Mouse (Mus musculus) olfactory bulb, adult 2 months (tissue): ENCODE data around the gene Rnf11. TPM values are rescaled to one million over a fixed set of nuclear protein-coding genes. Genes with fewer than 3 reads are reported as not detected.
A peak's percentile ranks its signal among the peaks of the same experiment; 100 is the strongest.
"Not testable (repeated sequence)": the region's sequence is repeated elsewhere in the genome, so short reads cannot be mapped to it uniquely, and the experiment has no call there.

ENCODE experiments used
- H3K27ac ChIP-seq: fragments of 200-500 bp; 2 replicates; pipeline ENCODE4 v1.5.1; 2012; ENCODE audit warnings: low read depth, low read length; ENCODE audit not compliant: insufficient read depth
- H3K4me1 ChIP-seq: fragments of 200-500 bp; 2 replicates; pipeline ENCODE4 v1.6.1; 2012; ENCODE audit warnings: low read length; ENCODE audit not compliant: control insufficient read depth, insufficient read depth
- H3K4me3 ChIP-seq: fragments of 200-500 bp; 2 replicates; pipeline ENCODE4 v1.5.1; 2012; ENCODE audit warnings: mild to moderate bottlenecking, low read depth, low read length, moderate library complexity; ENCODE audit not compliant: insufficient read depth
- CTCF ChIP-seq: fragments of 200-500 bp; IDR thresholded peaks from 2 replicates; pipeline ENCODE4 v1.5.1; 2012; ENCODE audit warnings: low read depth, mild to moderate bottlenecking, low read length, moderate library complexity; ENCODE audit not compliant: insufficient read depth
- POLR2A ChIP-seq: fragments of 200-500 bp; IDR thresholded peaks from 2 replicates; pipeline ENCODE4 v1.6.1; 2012; ENCODE audit warnings: mild to moderate bottlenecking, low read depth, low read length, moderate library complexity; ENCODE audit not compliant: insufficient read depth
- WGBS: fragments of 180-500 bp; shearing (Covaris S2); methylation state at CpG from one replicate; pipeline ENCODE4 v1.1.7; 2018; 5-methylcytosine and 5-hydroxymethylcytosine counted together
- polyA plus RNA-seq: library from polyadenylated mRNA; stranded (reverse); fragments of >200 nt; gene quantifications from 2 replicates; pipeline ENCODE4 v1.2.4, GENCODE M21; 2012; ENCODE audit warnings: low replicate concordance; ENCODE audit not compliant: missing spikeins, insufficient read depth, insufficient read length

The Rnf11 gene
- polyA plus RNA-seq, 1 experiment: not detected

DNA sequence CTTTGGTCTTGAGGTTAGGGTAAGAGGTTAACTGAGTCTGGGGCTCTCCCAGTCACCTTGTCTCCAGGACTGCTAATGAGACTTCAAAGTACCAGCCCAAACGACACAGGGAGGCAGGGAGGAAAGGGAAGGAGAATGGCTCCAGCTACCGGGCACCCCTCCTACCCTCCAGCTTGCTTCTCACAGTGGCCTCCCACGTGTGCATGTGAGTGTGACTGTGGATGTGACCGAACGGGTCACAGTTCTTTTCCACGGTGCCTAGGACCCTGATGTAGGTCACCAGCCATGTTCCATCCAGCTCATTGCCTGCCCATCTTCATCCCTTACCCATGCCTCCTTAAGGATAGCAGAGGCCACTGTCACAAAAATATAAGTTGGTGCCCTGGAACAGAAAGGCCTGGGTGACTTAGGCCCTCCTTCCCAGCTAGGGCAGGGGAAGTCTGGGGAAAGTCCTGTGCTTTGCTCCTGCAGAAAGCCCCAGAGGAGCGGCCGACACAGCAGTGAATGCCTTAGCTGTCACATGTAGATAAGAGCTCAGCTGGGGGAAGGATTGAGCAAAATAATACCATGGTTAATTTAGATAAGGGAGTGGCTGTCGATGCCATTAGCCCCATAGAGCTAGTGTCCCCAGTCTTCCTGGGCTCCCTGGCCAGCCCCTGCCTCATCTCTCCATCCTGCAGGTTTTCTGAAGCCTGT is 73.7 kb downstream of the Rnf11 start:
- no peak overlapping the region for H3K27ac ChIP-seq
- WGBS: 81% methylated on average over 9 of the region's 9 CpGs
- TF ChIP-seq CTCF (no peak), POLR2A (no peak)
- H3K4me1 ChIP-seq: peaks cover 7% of the 10 kb centered on the region
- H3K4me3 ChIP-seq: no peak overlapping the region

DNA sequence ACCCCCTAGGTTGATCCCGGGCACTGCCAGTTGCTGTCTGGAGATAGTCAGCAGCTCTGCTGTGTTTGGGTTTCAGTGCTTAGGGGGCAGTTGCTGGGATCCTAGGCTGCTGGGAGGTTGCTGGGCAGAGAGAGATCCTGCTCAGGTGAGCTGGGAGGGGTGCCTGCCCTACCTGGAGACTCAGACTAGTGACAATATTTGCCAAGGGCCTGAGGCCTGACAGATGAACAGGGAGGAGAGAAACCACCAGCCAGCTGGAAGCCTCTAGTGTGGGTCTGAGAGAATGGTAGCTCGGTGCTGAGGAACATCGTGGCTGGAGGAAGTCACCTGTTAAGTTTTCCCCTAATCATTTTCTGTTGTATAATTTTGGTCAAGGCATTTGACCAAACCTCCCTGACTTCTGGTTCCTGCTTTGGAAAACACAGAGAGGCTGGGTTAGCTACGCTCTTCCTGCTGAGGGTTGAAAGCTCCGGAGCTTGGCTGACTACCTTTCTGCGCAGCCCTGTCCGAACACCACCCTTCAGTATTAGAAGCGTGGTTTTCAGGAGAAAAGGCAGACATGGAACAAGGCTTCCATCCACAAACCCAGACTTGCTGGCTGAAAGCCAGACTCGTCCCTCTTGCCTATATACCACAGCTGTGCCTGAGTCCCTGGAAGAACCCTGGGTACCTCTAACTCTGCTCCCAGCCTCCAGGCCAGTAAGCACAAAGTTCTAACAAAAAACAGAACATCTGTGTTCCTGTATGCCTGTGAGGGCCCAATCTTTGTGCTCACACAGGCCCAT is 76.6 kb downstream of the Rnf11 start:
- TF ChIP-seq POLR2A: no peak
- TF ChIP-seq CTCF: no peak
- H3K27ac ChIP-seq: no peak overlapping the region
- H3K4me3 ChIP-seq: no peak overlapping the region
- H3K4me1 ChIP-seq: peaks cover 7% of the 10 kb centered on the region
- WGBS: 80% methylated on average over 9 of the region's 9 CpGs

DNA sequence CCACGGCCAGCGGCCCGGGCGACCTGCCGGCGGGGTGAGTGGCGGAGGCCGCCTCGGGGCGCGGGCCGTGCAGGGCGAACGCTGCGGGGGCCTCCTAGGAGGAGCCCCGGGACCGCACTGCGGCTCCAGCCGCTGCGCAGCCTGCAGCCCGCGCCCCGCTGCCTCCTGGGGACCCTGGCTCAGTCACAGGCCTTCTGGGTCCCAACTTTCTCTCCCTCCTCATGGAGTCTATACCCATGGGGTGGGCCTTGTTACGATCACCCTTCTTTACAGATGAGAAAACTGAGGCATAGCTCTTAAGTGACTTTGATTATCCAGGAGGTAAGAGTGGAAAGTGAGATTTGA is 77.4 kb downstream of the Rnf11 start:
- peaks cover 7% of the 10 kb centered on the region for H3K4me1 ChIP-seq
- 5% methylated on average over 24 of the region's 24 CpGs for WGBS
- H3K4me3 ChIP-seq: peak overlapping the region; percentile 68
- TF ChIP-seq POLR2A: no peak
- no peak for TF ChIP-seq CTCF
- H3K27ac ChIP-seq: no peak overlapping the region

DNA sequence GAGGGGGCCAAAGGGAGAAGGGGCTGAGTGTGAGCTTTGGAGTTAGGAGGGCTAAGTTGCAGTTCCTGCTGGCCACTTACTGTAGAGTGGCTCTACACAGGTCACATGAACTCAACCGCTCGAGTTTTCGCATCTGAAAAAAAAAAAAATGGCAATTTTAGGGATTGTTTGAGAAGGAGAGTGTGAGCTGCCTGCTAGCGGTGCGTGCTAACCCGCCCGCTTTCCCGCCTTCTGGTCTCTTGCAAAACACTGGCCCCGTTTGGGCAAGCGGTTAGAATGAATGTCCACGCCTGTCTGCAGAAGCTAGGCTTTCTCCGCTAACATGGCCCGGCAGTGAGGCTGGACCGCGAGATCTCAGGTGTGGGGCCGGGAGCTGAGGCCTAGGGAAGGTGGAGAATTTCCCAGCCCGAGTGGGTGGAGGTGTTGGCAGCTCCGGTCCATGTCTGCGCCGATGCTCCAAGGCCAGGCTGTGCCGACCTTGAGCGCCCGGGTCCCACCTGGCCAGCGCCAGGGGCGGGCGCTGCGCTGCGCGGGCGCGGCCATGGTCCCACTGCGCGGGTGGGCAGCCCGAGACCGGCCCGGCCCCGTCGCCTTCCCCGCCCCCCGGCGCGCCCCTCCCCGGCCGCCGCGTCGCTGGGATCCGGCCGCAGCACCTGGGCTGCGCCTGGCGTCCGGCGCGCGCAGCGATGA is 77.9 kb downstream of the Rnf11 start, which contains the start of gene Ttc39a:
TSS of gene Ttc39a (plus strand) at position 138 of the 690 bp plus-strand sequence.
- Histone ChIP-seq H3K27ac (no peak within 1 kb of the TSS), H3K4me3 (peak within 1 kb of the TSS; percentile 68), H3K4me1 (peaks cover 7% of the 10 kb centered on the region)
- WGBS: 2% methylated on average over 42 of the region's 56 CpGs
- TF ChIP-seq POLR2A (no peak), CTCF (no peak)

DNA sequence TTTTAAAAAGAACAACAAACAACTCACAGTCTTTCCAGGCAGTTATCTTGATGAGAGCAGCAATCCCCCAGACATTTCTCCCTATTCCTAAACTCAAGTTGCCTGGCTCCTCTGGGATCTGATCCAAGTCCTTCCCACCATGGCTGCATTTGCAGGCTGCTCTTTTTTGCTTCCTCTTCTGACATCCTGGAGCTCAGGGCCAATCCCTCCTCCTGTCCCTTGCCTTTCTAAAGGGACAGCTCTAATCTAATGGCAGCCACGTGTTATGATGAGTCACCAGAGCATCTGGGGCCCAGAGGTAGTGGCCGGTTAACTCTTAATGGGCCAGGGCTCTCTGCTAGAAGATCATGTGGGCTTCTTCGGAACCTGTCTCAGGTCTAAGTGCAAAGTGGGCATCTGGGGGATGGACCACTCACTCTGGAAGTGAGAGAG is 78.5 kb downstream of the Rnf11 start:
- H3K4me1 ChIP-seq: peaks cover 7% of the 10 kb centered on the region
- peak overlapping the region; percentile 68 for H3K4me3 ChIP-seq
- TF ChIP-seq POLR2A (no peak), CTCF (no peak)
- no peak overlapping the region for H3K27ac ChIP-seq
- WGBS: 7% methylated on average over 3 of the region's 3 CpGs

DNA sequence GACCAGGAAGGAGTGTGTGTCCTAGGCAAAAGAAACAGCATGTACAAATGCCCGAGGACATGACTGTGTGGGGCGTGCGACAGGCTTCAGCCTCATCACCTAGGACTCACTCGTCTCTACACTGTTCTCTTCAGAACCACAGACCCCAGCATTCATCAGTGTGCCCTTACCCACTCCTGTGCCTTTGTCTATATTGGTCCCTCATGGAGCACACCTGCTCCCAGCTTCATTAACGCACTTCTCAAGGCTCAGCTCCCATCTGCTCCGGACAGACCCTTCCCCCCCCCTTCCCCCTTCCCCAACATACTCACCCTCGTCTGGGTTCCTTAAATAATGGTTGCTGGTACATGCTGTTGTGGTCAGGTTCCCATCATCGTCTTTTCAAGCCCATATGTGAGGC is 79.1 kb downstream of the Rnf11 start:
- H3K4me3 ChIP-seq: no peak overlapping the region
- TF ChIP-seq POLR2A: no peak
- H3K4me1 ChIP-seq: peaks cover 7% of the 10 kb centered on the region
- H3K27ac ChIP-seq: no peak overlapping the region
- WGBS: 72% methylated on average over 8 of the region's 8 CpGs

DNA sequence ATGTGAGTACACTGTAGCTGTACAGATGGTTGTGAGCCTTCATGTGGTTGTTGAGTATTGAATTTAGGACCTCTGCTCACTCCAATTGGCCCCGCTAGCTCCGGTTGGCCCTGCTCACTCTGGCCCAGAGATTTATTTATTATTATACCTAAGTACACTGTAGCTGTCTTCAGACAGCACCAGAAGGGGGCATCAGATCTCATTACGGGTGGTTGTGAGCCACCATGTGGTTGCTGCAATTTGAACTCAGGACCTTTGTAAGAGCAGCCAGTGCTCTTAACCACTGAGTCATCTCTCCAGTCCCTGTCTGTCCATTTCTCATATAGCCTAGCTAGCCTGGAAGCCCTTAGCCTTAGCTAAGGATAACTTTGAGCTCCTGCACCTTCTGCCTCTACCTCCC is 79.6 kb downstream of the Rnf11 start:
- WGBS: 95% methylated on average over 3 of the region's 3 CpGs
- not testable (repeated sequence) for H3K4me1 ChIP-seq, H3K27ac ChIP-seq, H3K4me3 ChIP-seq

DNA sequence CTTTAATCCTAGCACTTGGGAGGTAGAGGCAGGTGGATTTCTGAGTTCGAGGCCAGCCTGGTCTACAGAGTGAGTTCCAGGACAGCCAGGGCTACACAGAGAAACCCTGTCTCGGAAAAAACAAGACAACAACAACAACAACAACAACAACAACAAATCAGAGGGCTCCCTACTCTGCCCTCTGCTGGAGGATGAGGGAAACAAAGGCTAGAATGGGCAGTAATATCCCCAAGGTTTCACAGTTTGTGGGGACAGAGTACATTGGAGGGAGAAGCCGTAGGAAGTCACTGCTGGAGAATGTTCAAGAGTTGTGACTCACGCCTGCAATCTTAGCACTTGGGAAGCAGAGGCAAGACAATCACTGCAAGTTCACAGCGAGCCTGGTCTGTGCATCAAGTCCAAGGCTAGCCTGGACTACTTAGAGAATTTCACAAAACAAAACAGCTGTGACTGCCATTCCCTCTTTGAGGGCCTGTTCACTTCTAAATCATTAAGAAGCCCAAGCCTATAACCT is 83.3 kb downstream of the Rnf11 start:
- no peak overlapping the region for H3K4me3 ChIP-seq
- no peak overlapping the region for H3K27ac ChIP-seq
- TF ChIP-seq POLR2A: no peak
- TF ChIP-seq CTCF: no peak
- 72% methylated on average over 5 of the region's 5 CpGs for WGBS
- peaks cover 2% of the 10 kb centered on the region for H3K4me1 ChIP-seq

Other genes with a start within 250 kb of the Rnf11 start
- 176 TPM in 1 of 2 replicates, not detected in the other for gene Eps15, start 204.5 kb downstream of the Rnf11 start, polyA plus RNA-seq
- gene Ttc39a, start 78.1 kb downstream of the Rnf11 start, polyA plus RNA-seq: not detected in 2 replicates
- gene 4930522H14Rik, start 46.6 kb upstream of the Rnf11 start, polyA plus RNA-seq: not detected in 2 replicates
- not detected in 2 replicates for gene Cdkn2c, start 182.5 kb upstream of the Rnf11 start, polyA plus RNA-seq
- gene Faf1, start 191.9 kb upstream of the Rnf11 start, polyA plus RNA-seq: not detected in 2 replicates